Comparison of ENCODE assay signal across 13 mouse cellular contexts in the genomic region with DNA sequence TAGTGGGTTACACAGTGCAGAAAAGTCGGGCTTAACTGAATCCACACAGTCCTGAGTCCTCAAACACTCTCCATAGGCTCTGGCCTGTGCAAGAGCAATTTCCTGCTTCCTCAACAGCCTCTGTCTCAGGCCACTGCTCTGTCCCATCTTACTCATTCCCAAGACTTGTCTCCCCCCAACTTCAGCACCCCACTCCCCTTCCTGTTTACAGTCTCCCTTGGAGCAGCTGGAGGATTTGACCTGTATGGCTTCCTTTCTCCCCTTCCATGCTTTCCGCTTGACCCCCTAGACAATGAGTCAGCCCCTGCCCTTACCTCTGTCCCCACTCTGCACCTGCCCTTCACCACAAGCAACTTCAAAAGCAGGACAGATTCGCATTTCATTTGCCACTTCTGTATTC.
A peak's percentile ranks its signal among the peaks of the same experiment; 100 is the strongest.
DNase-seq lines count a peak whose midpoint lies in the region; ATAC-seq and TF ChIP-seq lines count a peak whose summit lies in the region.
"Had no signal": no experiment of that assay in that cellular context is flagged by ENCODE, and none has a peak within 500 bp of the region (broad histone marks: within the 10 kb centered on the region; RNA-seq: fewer than 3 reads in every experiment).

No protein-coding gene starts in this region.

- 0 out of 2 replicates have a peak, but pooled peaks cover 3% of the 10 kb centered on the region for H3K36me3 ChIP-seq in heart, postnatal 0 days (replicated peaks; ENCODE audit: control insufficient read depth, insufficient read depth, low read length)

- DNase-seq in heart, adult 8-10 months (ENCODE audit: low spot score): peak; percentile 28
- DNase-seq in heart, adult 9 months (ENCODE audit: low spot score in 2 of 2): no peak
- DNase-seq in kidney, postnatal 10 days: peak; percentile 37
- DNase-seq in kidney, adult 11 months: no peak
- DNase-seq in heart, postnatal 0 days (ENCODE audit: low spot score): peak; percentile 19
- peak; percentile 23 for DNase-seq in lung, postnatal 36 days
- no peak for DNase-seq in layer of hippocampus, adult 2 months (ENCODE audit: low spot score in 2 of 2)
- no peak for DNase-seq in gastrocnemius, adult 18-20 months (ENCODE audit: low spot score)
- DNase-seq: layer of hippocampus, postnatal 36 days; midbrain, embryonic 14.5 days; right cerebral cortex, postnatal 25 days had no signal

- peak; percentile 73 for TF ChIP-seq EP300 in heart, postnatal 0 days (IDR thresholded peaks at IDR 0.05; ENCODE audit: low read depth)

- peak overlapping the region; percentile 58 for H3K27ac ChIP-seq in heart, postnatal 0 days (ENCODE audit: low read depth)
- no peak overlapping the region for H3K27ac ChIP-seq in layer of hippocampus, adult 2 months
- H3K27ac ChIP-seq: limb, embryonic 15.5 days; neural tube, embryonic 12.5 days had no signal

- H3K4me2 ChIP-seq in heart, postnatal 0 days (ENCODE audit: low read depth, low read length): no peak overlapping the region
- H3K4me2 ChIP-seq: limb, embryonic 15.5 days; neural tube, embryonic 12.5 days had no signal

- no peaks in the 10 kb centered on the region for H3K27me3 ChIP-seq in heart, postnatal 0 days (ENCODE audit: control insufficient read depth, insufficient read depth, low read length)
- H3K27me3 ChIP-seq: limb, embryonic 15.5 days; neural tube, embryonic 12.5 days had no signal

- H3K9ac ChIP-seq in heart, postnatal 0 days (replicated peaks; ENCODE audit: low read depth, low read length): no peak overlapping the region
- H3K9ac ChIP-seq: limb, embryonic 15.5 days; neural tube, embryonic 12.5 days had no signal

- H3K4me1 ChIP-seq in heart, postnatal 0 days (ENCODE audit: control insufficient read depth, insufficient read depth): 0 out of 2 replicates have a peak, but pooled peaks cover 3% of the 10 kb centered on the region
- H3K4me1 ChIP-seq: limb, embryonic 15.5 days; neural tube, embryonic 12.5 days had no signal

- 72% methylated on average over 3 of the region's 3 CpGs for WGBS in heart, postnatal 0 days

- H3K4me3 ChIP-seq in heart, postnatal 0 days (ENCODE audit: low read depth, low read length): no peak overlapping the region
- no peak overlapping the region for H3K4me3 ChIP-seq in layer of hippocampus, adult 2 months
- H3K4me3 ChIP-seq: limb, embryonic 15.5 days; neural tube, embryonic 12.5 days had no signal

- no peaks in the 10 kb centered on the region for H3K9me3 ChIP-seq in heart, postnatal 0 days (replicated peaks; ENCODE audit: control insufficient read depth, low read length)
- H3K9me3 ChIP-seq: limb, embryonic 15.5 days; neural tube, embryonic 12.5 days had no signal

- peak; percentile 79 for ATAC-seq in heart, postnatal 0 days (ENCODE audit: insufficient read depth, low read depth)

- TF ChIP-seq CTCF in heart, postnatal 0 days (IDR thresholded peaks at IDR 0.05; ENCODE audit: low read depth): no peak
- TF ChIP-seq CTCF in layer of hippocampus, adult 2 months (conservative IDR thresholded peaks at IDR 0.05): no peak

Comparison
In these comparisons a context has a peak if more than half of its experiments do, and no peak if none do; other contexts are left out.
1. DNase-seq: peak in heart, adult 8-10 months (single experiment), kidney, postnatal 10 days (single experiment), heart, postnatal 0 days (single experiment) and lung, postnatal 36 days (single experiment); none in heart, adult 9 months (0 of 2), kidney, adult 11 months (single experiment), layer of hippocampus, adult 2 months (0 of 2) and gastrocnemius, adult 18-20 months (single experiment).